Mouse (Mus musculus) heart, postnatal 0 days (tissue): ENCODE results near the gene Thrb. TPM values are rescaled to one million over a fixed set of nuclear protein-coding genes. Genes with fewer than 3 reads are reported as not detected.

ENCODE experiments used
- ATAC-seq: fragments of 200-750 bp; cut with Nextera tagmentation; 2 replicates; pipeline ENCODE4 v1.8.0; 2017; ENCODE audit warnings: low read depth, moderate number of reproducible peaks, moderate library complexity; ENCODE audit not compliant: insufficient read depth
- DNase-seq: peaks from one replicate; pipeline ENCODE4 v3.0.0-alpha.2; 2016; ENCODE audit warnings: low spot score
- H3K27ac ChIP-seq: fragments of 300-500 bp; sonication (generic); 2 replicates; pipeline ENCODE4 v1.5.1; 2014; ENCODE audit warnings: low read depth, mild to moderate bottlenecking
- H3K27me3 ChIP-seq: fragments of 300-500 bp; sonication (generic); 2 replicates; pipeline ENCODE4 v1.6.1; 2014; ENCODE audit warnings: low read length, mixed read lengths; ENCODE audit not compliant: control insufficient read depth, insufficient read depth
- H3K36me3 ChIP-seq: fragments of 300-500 bp; sonication (generic); replicated peaks from 2 replicates; pipeline ENCODE4 v1.6.1; 2014; ENCODE audit warnings: low read length, mixed read lengths; ENCODE audit not compliant: control insufficient read depth, insufficient read depth
- H3K4me1 ChIP-seq: fragments of 300-500 bp; sonication (generic); 2 replicates; pipeline ENCODE4 v1.6.1; 2014; ENCODE audit warnings: antibody characterized with exemption; ENCODE audit not compliant: control insufficient read depth, insufficient read depth
- H3K4me2 ChIP-seq: fragments of 300-500 bp; sonication (generic); 2 replicates; pipeline ENCODE4 v1.6.1; 2014; ENCODE audit warnings: low read depth, mild to moderate bottlenecking, low read length, moderate library complexity
- H3K4me3 ChIP-seq: fragments of 300-500 bp; sonication (generic); 2 replicates; pipeline ENCODE4 v1.5.1; 2014; ENCODE audit warnings: low read depth, low read length
- H3K9ac ChIP-seq: fragments of 300-500 bp; sonication (generic); replicated peaks from 2 replicates; pipeline ENCODE4 v1.6.1; 2014; ENCODE audit warnings: low read depth, low read length, mixed read lengths
- H3K9me3 ChIP-seq: fragments of 300-500 bp; sonication (generic); replicated peaks from 2 replicates; pipeline ENCODE4 v1.6.1; 2016; ENCODE audit warnings: low read length; ENCODE audit not compliant: control insufficient read depth
- CTCF ChIP-seq: IDR thresholded peaks from 2 replicates; pipeline ENCODE4 v1.5.1; 2016; ENCODE audit warnings: antibody characterized with exemption, control low read depth, low read depth
- EP300 ChIP-seq: IDR thresholded peaks from 2 replicates; pipeline ENCODE4 v1.6.1; 2016; ENCODE audit warnings: antibody characterized with exemption, low read depth
- WGBS: fragments of 180-500 bp; shearing (Covaris S2); extraction: QIAGEN DNeasy Blood & Tissue Kit; methylation state at CpG from one replicate; pipeline ENCODE4 v1.1.7; 2014; 5-methylcytosine and 5-hydroxymethylcytosine counted together
- polyA plus RNA-seq: library from polyadenylated mRNA; unstranded; fragments of >200 nt; fragmentation: Nextera tagmentation; extraction: Ambion mirVana; gene quantifications from 2 replicates; pipeline ENCODE4 v1.2.1, GENCODE M21; 2015
- total RNA-seq: library from RNA; depleted of rRNA; stranded (reverse); fragments of >200 nt; gene quantifications from 2 replicates; pipeline ENCODE4 v1.2.3, GENCODE M21; 2014; ENCODE audit warnings: low replicate concordance

Thrb gene
- total and polyA plus RNA-seq, 2 experiments from 2014 or later: 0.90 to 1.0 TPM

DNA sequence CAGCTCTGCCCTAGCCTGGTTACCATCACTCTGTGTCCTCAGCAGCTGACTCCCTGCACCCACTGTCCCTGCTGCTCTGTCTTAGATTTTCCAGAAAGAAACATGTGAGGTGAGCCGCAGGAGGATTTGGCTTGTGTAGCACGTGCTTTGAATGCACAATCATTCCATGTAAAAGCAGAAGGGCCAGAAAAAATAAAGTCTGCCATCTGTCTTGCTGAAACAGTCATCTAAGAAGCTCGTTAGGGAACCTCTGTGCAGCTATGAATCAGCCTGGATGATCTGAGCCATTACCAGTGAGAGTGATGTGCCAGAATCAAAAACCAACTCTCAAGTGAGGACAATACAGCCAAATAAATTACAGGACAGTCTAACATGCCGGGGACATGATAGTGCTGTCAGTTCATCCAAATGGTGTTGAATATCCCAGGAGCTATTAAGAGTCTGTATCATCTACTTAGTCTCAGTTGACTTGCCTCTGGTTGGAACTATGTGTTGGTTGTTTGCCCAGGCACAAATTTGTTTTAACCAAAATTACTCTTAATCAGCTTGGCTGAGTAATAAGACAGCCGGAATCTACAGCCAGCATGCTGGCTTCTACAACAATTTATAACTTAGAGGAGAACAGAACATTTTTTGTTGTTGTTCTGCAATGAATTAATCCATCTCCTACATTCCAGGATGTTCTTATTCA lies 402.2 kb downstream of the Thrb start:
- 53% methylated on average over 5 of the region's 5 CpGs for WGBS
- Histone ChIP-seq H3K9me3 (peaks cover 13% of the 10 kb centered on the region; the same call in 1 of the 2 replicates), H3K4me2 (no peak overlapping the region), H3K9ac (no peak overlapping the region), H3K4me1 (no peaks in the 10 kb centered on the region), H3K4me3 (no peak overlapping the region), H3K27me3 (no peaks in the 10 kb centered on the region), H3K27ac (no peak overlapping the region), H3K36me3 (no peaks in the 10 kb centered on the region)
- DNase-seq (no peak), ATAC-seq (no peak)
- TF ChIP-seq CTCF (no peak), EP300 (no peak)
